9 mouse cellular contexts compared by ENCODE assay signal in the genomic region with DNA sequence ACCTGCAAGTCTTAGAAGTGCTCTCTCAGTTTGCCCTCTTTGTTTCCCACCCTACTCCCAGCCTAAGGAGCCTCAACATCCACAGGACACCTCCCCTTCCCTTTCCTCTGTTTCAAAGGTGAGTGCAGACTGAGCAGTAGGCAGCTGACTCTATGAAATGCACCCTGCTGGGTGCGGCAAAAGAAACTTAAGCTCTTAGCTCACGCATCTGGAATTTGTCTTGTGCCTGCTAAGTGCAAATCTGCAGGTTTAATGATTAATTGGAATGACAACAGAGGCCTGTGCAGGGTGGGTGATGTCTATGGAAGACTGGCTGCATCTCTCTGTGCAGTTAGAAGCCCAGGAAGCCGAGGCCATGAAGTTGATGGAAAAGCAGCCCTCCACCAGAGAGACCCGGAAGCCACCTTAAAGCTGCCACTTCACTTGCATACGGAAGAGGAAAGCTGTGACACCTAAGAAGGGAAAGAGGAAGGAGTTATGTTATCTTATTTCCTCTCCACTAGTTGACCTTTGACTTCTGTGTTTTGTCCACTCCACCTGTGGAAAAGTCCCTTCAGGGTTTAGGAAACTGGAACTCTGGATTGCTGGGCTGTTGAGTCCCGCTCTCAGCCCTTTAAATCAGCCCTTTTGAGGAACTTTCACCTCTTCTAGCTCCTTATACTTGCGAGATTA. TPM values are rescaled to one million over a fixed set of nuclear protein-coding genes. Genes with fewer than 3 reads are reported as not detected.
DNase-seq lines count a peak whose midpoint lies in the region; ATAC-seq and TF ChIP-seq lines count a peak whose summit lies in the region.
"Had no signal": no experiment of that assay in that cellular context is flagged by ENCODE, and none has a peak within 500 bp of the region (broad histone marks: within the 10 kb centered on the region; RNA-seq: fewer than 3 reads in every experiment).

No protein-coding gene starts in this region.

- H3K27me3 ChIP-seq in midbrain, embryonic 14.5 days (ENCODE audit: control insufficient read depth, insufficient read depth, low read length), result no peaks in the 10 kb centered on the region
- no peaks in the 10 kb centered on the region for H3K27me3 ChIP-seq in midbrain, embryonic 13.5 days
- H3K27me3 ChIP-seq in liver, embryonic 14.5 days (ENCODE audit: control insufficient read depth, insufficient read depth, low read length), result no peaks in the 10 kb centered on the region
- no peaks in the 10 kb centered on the region for H3K27me3 ChIP-seq in stomach, embryonic 16.5 days (ENCODE audit: control insufficient read depth, insufficient read depth, low read length)

- no peaks in the 10 kb centered on the region for H3K36me3 ChIP-seq in midbrain, embryonic 14.5 days (ENCODE audit: control insufficient read depth, insufficient read depth, low read length)
- H3K36me3 ChIP-seq in midbrain, embryonic 13.5 days, result no peaks in the 10 kb centered on the region
- no peaks in the 10 kb centered on the region for H3K36me3 ChIP-seq in liver, embryonic 14.5 days (replicated peaks; ENCODE audit: control insufficient read depth, insufficient read depth, low read depth)
- H3K36me3 ChIP-seq in stomach, embryonic 16.5 days (ENCODE audit: control insufficient read depth, insufficient read depth, low read length), result no peaks in the 10 kb centered on the region

- H3K9ac ChIP-seq in midbrain, embryonic 14.5 days (replicated peaks; ENCODE audit: low read length), result no peak overlapping the region
- H3K9ac ChIP-seq in midbrain, embryonic 13.5 days (replicated peaks), result no peak overlapping the region
- no peak overlapping the region for H3K9ac ChIP-seq in liver, embryonic 14.5 days (replicated peaks)
- peak overlapping the region; percentile 19 for H3K9ac ChIP-seq in stomach, embryonic 16.5 days (ENCODE audit: low read length)

- ATAC-seq in midbrain, embryonic 14.5 days (ENCODE audit: low FRiP score, low TSS enrichment), result no peak
- no peak for ATAC-seq in midbrain, embryonic 13.5 days
- ATAC-seq in liver, embryonic 14.5 days (ENCODE audit: insufficient read depth), result peak; percentile 57; the same call in 1 of the 2 replicates
- peak; percentile 92 for ATAC-seq in stomach, embryonic 16.5 days (ENCODE audit: insufficient read depth, low FRiP score)
- ATAC-seq: inflammation-experienced regulatory T-cells, adult 6 months had no signal

- no peak for TF ChIP-seq EP300 in liver, embryonic 14.5 days (IDR thresholded peaks at IDR 0.05; ENCODE audit: low read depth)

- TF ChIP-seq CTCF in liver, embryonic 14.5 days (IDR thresholded peaks at IDR 0.05; ENCODE audit: low read depth), result no peak

- no peaks in the 10 kb centered on the region for H3K9me3 ChIP-seq in midbrain, embryonic 14.5 days (ENCODE audit: control insufficient read depth, low read length)
- no peaks in the 10 kb centered on the region for H3K9me3 ChIP-seq in midbrain, embryonic 13.5 days
- no peaks in the 10 kb centered on the region for H3K9me3 ChIP-seq in liver, embryonic 14.5 days (ENCODE audit: control insufficient read depth, low read length)
- H3K9me3 ChIP-seq in stomach, embryonic 16.5 days (replicated peaks; ENCODE audit: control insufficient read depth, low read length), result no peaks in the 10 kb centered on the region

- peak; percentile 3 for DNase-seq in midbrain, embryonic 14.5 days
- peak; percentile 42 to 70 for DNase-seq in kidney, adult 8-10 months
- DNase-seq in liver, embryonic 14.5 days (ENCODE audit: low read depth in 3 of 3, low spot score in 3 of 3), result no peak
- no peak for DNase-seq in ovary, postnatal 14 days (ENCODE audit: low spot score)
- no peak for DNase-seq in testis, postnatal 10 days (ENCODE audit: low spot score)
- DNase-seq in thymus, postnatal 0 days (ENCODE audit: low spot score), result no peak

- H3K4me1 ChIP-seq in midbrain, embryonic 14.5 days (ENCODE audit: control insufficient read depth, insufficient read depth, low read length), result no peaks in the 10 kb centered on the region
- H3K4me1 ChIP-seq in midbrain, embryonic 13.5 days (replicated peaks), result no peaks in the 10 kb centered on the region; the same call in 1 of the 2 replicates
- H3K4me1 ChIP-seq in liver, embryonic 14.5 days (replicated peaks; ENCODE audit: control insufficient read depth in 2 of 2, insufficient read depth in 2 of 2, low read length in 1 of 2), result 0 out of 4 replicates have a peak, but pooled peaks cover 0 to 3% of the 10 kb centered on the region in 2 experiments
- H3K4me1 ChIP-seq in stomach, embryonic 16.5 days (ENCODE audit: control insufficient read depth, insufficient read depth, low read length), result peaks cover 10% of the 10 kb centered on the region

- no peak overlapping the region for H3K27ac ChIP-seq in midbrain, embryonic 14.5 days (replicated peaks; ENCODE audit: low read depth, low read length)
- no peak overlapping the region for H3K27ac ChIP-seq in midbrain, embryonic 13.5 days
- H3K27ac ChIP-seq in liver, embryonic 14.5 days, result no peak overlapping the region
- H3K27ac ChIP-seq in stomach, embryonic 16.5 days (ENCODE audit: low read length), result peak overlapping the region; percentile 71

- no peak overlapping the region for H3K4me3 ChIP-seq in midbrain, embryonic 14.5 days (replicated peaks; ENCODE audit: low read depth, low read length)
- no peak overlapping the region for H3K4me3 ChIP-seq in midbrain, embryonic 13.5 days (replicated peaks)
- no peak overlapping the region for H3K4me3 ChIP-seq in liver, embryonic 14.5 days (ENCODE audit: insufficient read depth in 1 of 2, low read depth in 2 of 2, low read length in 2 of 2)
- no peak overlapping the region for H3K4me3 ChIP-seq in stomach, embryonic 16.5 days (replicated peaks; ENCODE audit: low read length)

- 50% methylated on average over 7 of the region's 7 CpGs for WGBS in midbrain, embryonic 14.5 days
- WGBS in midbrain, embryonic 13.5 days, result 54% methylated on average over 7 of the region's 7 CpGs
- 31% methylated on average over 7 of the region's 7 CpGs for whole genome bisulfite sequencing in liver, embryonic 14.5 days (ENCODE audit: insufficient replicate concordance)
- WGBS in stomach, embryonic 16.5 days, result 31% methylated on average over 7 of the region's 7 CpGs

- no peak overlapping the region for H3K4me2 ChIP-seq in midbrain, embryonic 14.5 days (ENCODE audit: low read length)
- H3K4me2 ChIP-seq in midbrain, embryonic 13.5 days (replicated peaks), result no peak overlapping the region
- H3K4me2 ChIP-seq in liver, embryonic 14.5 days (ENCODE audit: low read depth), result no peak overlapping the region
- H3K4me2 ChIP-seq in stomach, embryonic 16.5 days (ENCODE audit: low read depth, low read length), result no peak overlapping the region

RNA-seq across cellular contexts. Expression of gene Sesn3, which starts 41.0 kb away (rescaled TPM):
- 28.5 and 47.8 TPM in 2 replicates for polyA plus RNA-seq in midbrain, embryonic 14.5 days (2014; fragmentation: Nextera tagmentation; extraction: Ambion mirVana)
- polyA plus RNA-seq in midbrain, embryonic 13.5 days (2015; fragmentation: Nextera tagmentation; extraction: Ambion mirVana), result 17.6 and 18.8 TPM in 2 replicates
- polyA plus RNA-seq in liver, embryonic 14.5 days (2012; rRNA removed), result 0.83 and 1.1 TPM in 2 replicates
- polyA plus RNA-seq in liver, embryonic 14.5 days (2014; fragmentation: Nextera tagmentation; extraction: Ambion mirVana), result 1.4 and 1.8 TPM in 2 replicates
- 10.6 and 12.0 TPM in 2 replicates for polyA plus RNA-seq in stomach, embryonic 16.5 days (2015; fragmentation: Nextera tagmentation; extraction: Ambion mirVana)
- polyA plus RNA-seq in thymus, postnatal 0 days (2015; fragmentation: Nextera tagmentation; extraction: Ambion mirVana), result 18.8 and 19.3 TPM in 2 replicates

Comparison
In these comparisons a context has a peak if more than half of its experiments do, and no peak if none do; other contexts are left out.
1. ATAC-seq: peak in liver, embryonic 14.5 days (single experiment) and stomach, embryonic 16.5 days (single experiment); none in midbrain, embryonic 14.5 days (single experiment) and midbrain, embryonic 13.5 days (single experiment).
2. DNase-seq: peak in midbrain, embryonic 14.5 days (single experiment) and kidney, adult 8-10 months (2 of 2); none in liver, embryonic 14.5 days (0 of 3), ovary, postnatal 14 days (single experiment), testis, postnatal 10 days (single experiment) and thymus, postnatal 0 days (single experiment).